Mouse (Mus musculus) heart, embryonic 16.5 days (tissue): ENCODE measurements around the gene Ube2e3. TPM values are rescaled to one million over a fixed set of nuclear protein-coding genes. Genes with fewer than 3 reads are reported as not detected.

Source experiments
- ATAC-seq: fragments of 200-750 bp; cut with Nextera tagmentation; replicated peaks from 2 replicates; pipeline ENCODE4 v1.8.0; 2017; ENCODE audit warnings: moderate number of reproducible peaks; ENCODE audit not compliant: insufficient read depth, low FRiP score; ENCODE audit errors: extremely low read depth
- H3K27ac ChIP-seq: fragments of 300-500 bp; sonication (generic); 2 replicates; pipeline ENCODE4 v1.5.1; 2014; ENCODE audit warnings: mild to moderate bottlenecking, low read length, control low read depth, moderate library complexity
- H3K27me3 ChIP-seq: fragments of 300-500 bp; sonication (generic); 2 replicates; pipeline ENCODE4 v1.6.1; 2014; ENCODE audit warnings: low read length, mixed read lengths; ENCODE audit not compliant: control insufficient read depth, insufficient read depth
- H3K36me3 ChIP-seq: fragments of 300-500 bp; sonication (generic); 2 replicates; pipeline ENCODE4 v1.6.1; 2014; ENCODE audit not compliant: control insufficient read depth, insufficient read depth
- H3K4me1 ChIP-seq: fragments of 300-500 bp; sonication (generic); 2 replicates; pipeline ENCODE4 v1.6.1; 2014; ENCODE audit warnings: low read length, mixed read lengths; ENCODE audit not compliant: control insufficient read depth, insufficient read depth
- H3K4me2 ChIP-seq: fragments of 300-500 bp; sonication (generic); 2 replicates; pipeline ENCODE4 v1.6.1; 2014; ENCODE audit warnings: low read depth, mild to moderate bottlenecking, control low read depth, low read length
- H3K4me3 ChIP-seq: fragments of 300-500 bp; sonication (generic); 2 replicates; pipeline ENCODE4 v1.5.1; 2014; ENCODE audit warnings: mild to moderate bottlenecking, control low read depth, low read length
- H3K9ac ChIP-seq: fragments of 300-500 bp; sonication (generic); 2 replicates; pipeline ENCODE4 v1.6.1; 2014; ENCODE audit warnings: low read length, control low read depth
- H3K9me3 ChIP-seq: fragments of 300-500 bp; sonication (generic); replicated peaks from 2 replicates; pipeline ENCODE4 v1.6.1; 2016; ENCODE audit warnings: low read length; ENCODE audit not compliant: control insufficient read depth
- WGBS: fragments of 180-500 bp; shearing (Covaris S2); extraction: QIAGEN DNeasy Blood & Tissue Kit; methylation state at CpG from one replicate; pipeline ENCODE4 v1.1.7; 2014; 5-methylcytosine and 5-hydroxymethylcytosine counted together
- polyA plus RNA-seq: library from polyadenylated mRNA; unstranded; fragments of >200 nt; fragmentation: Nextera tagmentation; extraction: Ambion mirVana; gene quantifications from 2 replicates; pipeline ENCODE4 v1.2.1, GENCODE M21; 2015

The Ube2e3 gene
- polyA plus RNA-seq, 1 experiment from 2014 or later, result 112 TPM

DNA sequence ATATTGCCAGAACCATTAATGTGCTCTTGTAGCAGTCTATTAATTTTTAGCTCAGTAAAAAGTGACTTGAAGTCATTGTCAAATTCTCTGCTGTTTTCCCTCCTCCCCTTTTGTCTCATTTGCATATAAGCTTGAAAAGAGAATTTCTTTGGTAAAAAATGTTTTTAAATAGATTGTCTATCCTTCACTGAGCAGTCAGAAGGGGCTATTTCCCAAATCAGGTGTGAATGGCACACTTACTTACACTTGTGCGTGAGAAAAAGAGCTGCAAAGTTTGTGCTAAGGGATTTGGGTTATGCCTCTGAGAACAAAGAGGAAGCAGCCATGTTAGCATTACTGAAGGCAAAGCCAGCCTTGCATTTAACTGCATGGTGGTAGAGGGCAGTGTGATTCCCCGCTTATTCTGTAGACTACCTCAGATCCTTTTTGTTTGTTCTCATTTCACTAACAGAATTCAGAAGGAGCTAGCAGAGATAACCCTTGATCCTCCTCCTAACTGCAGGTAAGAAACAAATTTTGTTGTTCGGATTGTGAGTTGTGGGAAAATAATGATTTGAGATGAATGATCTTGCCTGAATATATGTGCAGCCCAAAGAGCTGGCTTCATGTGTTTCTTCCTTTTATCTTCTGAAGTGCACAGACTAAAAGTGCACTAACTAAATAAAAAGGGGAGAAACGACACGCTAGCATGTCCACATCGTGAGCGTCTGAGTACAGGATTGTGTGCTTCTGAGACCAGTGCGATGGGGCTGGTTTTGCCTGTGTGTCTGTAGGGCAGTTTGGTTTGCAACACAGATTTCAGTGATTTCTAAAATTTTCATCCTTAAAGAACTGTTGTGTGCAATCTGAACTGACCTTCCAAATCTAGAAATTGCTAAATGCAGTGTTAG, 4.3 kb downstream of the Ube2e3 start:
- WGBS, result 28% methylated on average over 8 of the region's 8 CpGs
- Histone ChIP-seq H3K4me3 (peak overlapping the region; percentile 45), H3K9me3 (no peaks in the 10 kb centered on the region), H3K4me1 (peaks cover 35% of the 10 kb centered on the region), H3K4me2 (peak overlapping the region; percentile 75), H3K36me3 (0 out of 2 replicates have a peak, but pooled peaks cover 5% of the 10 kb centered on the region), H3K27me3 (no peaks in the 10 kb centered on the region), H3K27ac (peak overlapping the region; percentile 84), H3K9ac (peak overlapping the region; percentile 99)
- ATAC-seq, result no peak

DNA sequence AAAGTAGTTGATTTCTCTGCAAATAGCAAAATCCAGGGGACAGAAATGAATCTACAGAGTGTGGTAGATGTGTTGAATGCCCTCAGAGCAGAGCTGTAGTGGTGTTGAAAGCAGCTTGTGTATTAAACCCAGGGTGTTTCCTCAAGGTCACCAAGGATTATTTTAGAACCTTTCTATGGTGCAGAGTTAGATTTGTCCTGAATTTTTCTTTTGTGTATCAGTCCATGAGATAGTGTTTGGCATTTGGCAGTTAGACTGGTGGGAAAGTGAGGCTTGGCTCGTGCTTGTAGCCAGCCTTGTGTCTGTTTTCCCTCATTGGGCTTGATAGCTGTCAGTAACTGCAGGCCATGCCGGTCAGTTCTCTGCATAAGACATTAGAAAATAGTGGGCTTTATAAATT, 6.0 kb downstream of the Ube2e3 start:
- Histone ChIP-seq H3K9me3 (no peaks in the 10 kb centered on the region), H3K4me1 (peaks cover 45% of the 10 kb centered on the region), H3K36me3 (0 out of 2 replicates have a peak, but pooled peaks cover 5% of the 10 kb centered on the region), H3K27me3 (no peaks in the 10 kb centered on the region), H3K27ac (peak overlapping the region; percentile 88), H3K4me2 (peak overlapping the region; percentile 43), H3K4me3 (peak overlapping the region; percentile 8; the same call in 1 of the 2 replicates), H3K9ac (peak overlapping the region; percentile 25; the same call in 1 of the 2 replicates)
- peak; percentile 74 for ATAC-seq
- 15% methylated on average over 2 of the region's 2 CpGs for WGBS

DNA sequence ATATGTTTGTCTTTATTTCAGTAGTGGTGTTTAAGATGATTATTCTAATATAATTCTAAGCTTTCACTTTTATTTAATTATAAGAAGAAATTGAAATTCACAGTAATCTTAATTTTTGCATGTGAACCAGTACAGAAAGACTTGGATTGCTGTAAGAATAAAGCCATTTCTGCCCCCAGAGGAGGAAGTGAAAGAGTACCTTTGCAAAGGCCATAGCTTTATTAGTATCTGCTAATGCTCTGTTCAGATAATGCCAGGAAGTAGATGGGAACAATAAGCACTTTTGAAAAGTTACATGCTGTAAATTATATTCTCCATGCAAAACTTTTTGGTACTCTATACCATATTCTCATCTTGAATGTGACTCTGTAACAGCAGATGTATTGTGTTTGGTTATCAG, 8.1 kb downstream of the Ube2e3 start:
- H3K36me3 ChIP-seq, result 0 out of 2 replicates have a peak, but pooled peaks cover 3% of the 10 kb centered on the region
- no peaks in the 10 kb centered on the region for H3K9me3 ChIP-seq
- no peak overlapping the region for H3K9ac ChIP-seq
- peaks cover 42% of the 10 kb centered on the region for H3K4me1 ChIP-seq
- no peak overlapping the region for H3K4me3 ChIP-seq
- ATAC-seq, result no peak
- H3K27ac ChIP-seq, result no peak overlapping the region
- no peak overlapping the region for H3K4me2 ChIP-seq
- H3K27me3 ChIP-seq, result no peaks in the 10 kb centered on the region

DNA sequence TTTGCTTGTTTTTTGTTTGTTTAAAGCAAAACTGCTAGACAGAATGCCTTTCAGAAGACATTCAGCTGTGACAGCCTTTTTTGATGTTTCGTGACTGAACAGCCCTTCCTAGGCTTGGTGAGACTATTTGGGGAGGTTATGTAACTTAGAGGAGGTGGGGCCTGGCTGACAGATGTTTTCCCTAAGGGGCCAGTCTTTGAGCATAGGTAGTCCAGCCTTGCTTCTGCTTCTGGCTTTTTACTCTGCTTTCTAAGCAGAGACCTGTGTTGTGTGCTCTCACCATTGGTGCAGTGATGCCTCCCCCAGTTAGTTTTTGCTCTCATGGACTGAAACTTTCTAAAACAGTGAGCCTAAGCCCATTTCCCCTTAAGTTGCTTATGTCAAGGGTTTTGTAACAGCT, 14.1 kb downstream of the Ube2e3 start:
- Histone ChIP-seq H3K4me3 (no peak overlapping the region), H3K27ac (no peak overlapping the region), H3K36me3 (no peaks in the 10 kb centered on the region), H3K27me3 (no peaks in the 10 kb centered on the region), H3K9ac (no peak overlapping the region), H3K4me2 (no peak overlapping the region), H3K9me3 (no peaks in the 10 kb centered on the region), H3K4me1 (peaks cover 25% of the 10 kb centered on the region)
- WGBS, result 81% methylated on average over 1 of the region's 1 CpGs
- ATAC-seq, result no peak

GRCm38 (mm10) chr2:78882743-78883433, 15.0 kb downstream of the Ube2e3 start:
- H3K4me1 ChIP-seq, result peaks cover 23% of the 10 kb centered on the region
- H3K27me3 ChIP-seq, result no peaks in the 10 kb centered on the region
- ATAC-seq, result no peak
- no peak overlapping the region for H3K4me2 ChIP-seq
- H3K9ac ChIP-seq, result no peak overlapping the region
- no peak overlapping the region for H3K4me3 ChIP-seq
- H3K27ac ChIP-seq, result no peak overlapping the region
- H3K9me3 ChIP-seq, result no peaks in the 10 kb centered on the region
- 86% methylated on average over 3 of the region's 3 CpGs for WGBS
- H3K36me3 ChIP-seq, result no peaks in the 10 kb centered on the region

DNA sequence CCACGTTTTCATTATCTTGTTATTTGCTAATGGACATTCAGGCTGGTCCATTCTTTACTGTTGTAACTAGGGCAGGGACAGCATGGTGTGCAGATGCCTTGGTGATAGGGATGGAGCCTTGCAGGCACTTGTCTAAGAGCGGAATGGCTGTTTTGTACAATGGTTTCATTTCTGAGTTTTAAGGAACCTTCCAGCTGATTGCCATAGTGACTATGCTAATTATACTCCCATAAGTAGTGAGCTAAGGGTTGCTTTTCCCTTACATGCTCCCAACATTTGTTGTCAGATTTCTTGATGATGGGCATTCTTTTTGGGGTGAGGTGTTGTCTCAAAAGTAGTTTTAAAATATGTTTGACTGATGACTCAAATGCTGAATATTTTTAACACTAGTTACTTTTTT, 18.5 kb downstream of the Ube2e3 start:
- Histone ChIP-seq H3K4me1 (peaks cover 12% of the 10 kb centered on the region), H3K36me3 (no peaks in the 10 kb centered on the region), H3K27me3 (no peaks in the 10 kb centered on the region), H3K4me3 (no peak overlapping the region), H3K9me3 (no peaks in the 10 kb centered on the region), H3K27ac (no peak overlapping the region), H3K9ac (no peak overlapping the region), H3K4me2 (no peak overlapping the region)
- no peak for ATAC-seq
- WGBS, result 63% methylated on average over 2 of the region's 2 CpGs

DNA sequence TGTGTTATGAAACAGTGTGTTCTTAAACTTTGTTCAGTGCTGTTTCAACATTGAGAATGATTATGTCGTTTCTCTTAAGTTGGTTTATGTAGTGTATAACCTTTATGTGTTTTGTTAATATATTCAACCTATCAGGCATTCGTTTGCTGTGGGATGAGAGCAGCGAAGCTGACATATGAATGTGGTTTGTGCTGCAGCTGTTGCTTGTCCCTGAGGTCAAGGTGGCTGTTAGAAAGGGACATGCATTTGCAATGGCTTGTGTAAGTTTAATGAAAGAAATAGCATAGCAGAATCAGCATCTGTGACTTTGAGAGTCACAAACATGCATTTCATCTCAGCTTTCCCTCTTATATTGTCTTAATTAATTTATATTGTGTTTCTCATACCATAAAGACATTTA, 20.3 kb downstream of the Ube2e3 start:
- H3K9me3 ChIP-seq, result no peaks in the 10 kb centered on the region
- no peak overlapping the region for H3K4me3 ChIP-seq
- 29% methylated on average over 3 of the region's 3 CpGs for WGBS
- no peak overlapping the region; the same call in 1 of the 2 replicates for H3K9ac ChIP-seq
- peaks cover 9% of the 10 kb centered on the region for H3K4me1 ChIP-seq
- no peaks in the 10 kb centered on the region for H3K27me3 ChIP-seq
- H3K27ac ChIP-seq, result peak overlapping the region; percentile 9; the same call in 1 of the 2 replicates
- no peak overlapping the region for H3K4me2 ChIP-seq
- H3K36me3 ChIP-seq, result no peaks in the 10 kb centered on the region
- no peak for ATAC-seq

- H3K9ac ChIP-seq, result no peak overlapping the region
- no peaks in the 10 kb centered on the region for H3K36me3 ChIP-seq
- H3K27me3 ChIP-seq, result no peaks in the 10 kb centered on the region
- WGBS, result 67% methylated on average over 2 of the region's 2 CpGs
- no peak overlapping the region for H3K4me2 ChIP-seq
- H3K4me3 ChIP-seq, result no peak overlapping the region
- H3K4me1 ChIP-seq, result peaks cover 8% of the 10 kb centered on the region; the same call in 1 of the 2 replicates
- ATAC-seq, result no peak; the same call in 1 of the 2 replicates
- H3K9me3 ChIP-seq, result no peaks in the 10 kb centered on the region
- H3K27ac ChIP-seq, result no peak overlapping the region
Observed at GRCm38 (mm10) chr2:78895216-78895615, 27.3 kb downstream of the Ube2e3 start.

DNA sequence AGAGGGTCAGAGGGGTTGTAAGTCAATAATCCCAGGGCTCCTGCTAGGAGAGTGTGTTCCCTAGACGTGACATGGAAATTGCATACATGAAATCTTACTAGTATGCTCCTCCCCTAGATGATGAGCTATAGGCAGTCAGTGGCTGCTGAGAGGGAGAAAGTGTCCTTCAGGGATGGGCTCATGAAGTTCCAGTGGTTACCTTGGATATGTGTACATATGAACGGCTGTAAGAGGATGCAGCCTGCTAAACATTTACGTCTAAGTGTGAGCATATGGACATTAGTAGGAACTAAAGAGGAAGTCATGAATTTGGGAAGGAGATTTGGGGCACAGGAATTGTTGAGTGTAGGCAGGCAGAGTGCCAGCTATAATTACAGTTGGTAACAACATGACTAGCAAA, 38.0 kb downstream of the Ube2e3 start:
- H3K27me3 ChIP-seq, result no peaks in the 10 kb centered on the region
- no peak overlapping the region for H3K4me3 ChIP-seq
- no peak for ATAC-seq
- H3K4me2 ChIP-seq, result peak overlapping the region; percentile 15; the same call in 1 of the 2 replicates
- 34% methylated on average over 3 of the region's 3 CpGs for WGBS
- peaks cover 17% of the 10 kb centered on the region for H3K4me1 ChIP-seq
- peak overlapping the region; percentile 22 for H3K27ac ChIP-seq
- H3K9me3 ChIP-seq, result no peaks in the 10 kb centered on the region
- H3K9ac ChIP-seq, result no peak overlapping the region
- peaks cover 2% of the 10 kb centered on the region; the same call in 1 of the 2 replicates for H3K36me3 ChIP-seq
